Mouse (Mus musculus) kidney, adult 2 months (tissue): Measurements from ENCODE around the gene Ndufs6.

Experiments used
- CTCF ChIP-seq: fragments of 200-500 bp; conservative IDR thresholded peaks from 2 replicates; pipeline ENCODE4 v1.5.1; 2011; ENCODE audit warnings: low read depth, mild to moderate bottlenecking, control low read depth, low read length, moderate library complexity, mixed read lengths; ENCODE audit not compliant: insufficient read depth, insufficient read length
- POLR2A ChIP-seq: fragments of 200-500 bp; IDR thresholded peaks from one replicate; pipeline ENCODE4 v1.6.1; 2011; ENCODE audit warnings: low read depth, low read length, control low read depth

DNA sequence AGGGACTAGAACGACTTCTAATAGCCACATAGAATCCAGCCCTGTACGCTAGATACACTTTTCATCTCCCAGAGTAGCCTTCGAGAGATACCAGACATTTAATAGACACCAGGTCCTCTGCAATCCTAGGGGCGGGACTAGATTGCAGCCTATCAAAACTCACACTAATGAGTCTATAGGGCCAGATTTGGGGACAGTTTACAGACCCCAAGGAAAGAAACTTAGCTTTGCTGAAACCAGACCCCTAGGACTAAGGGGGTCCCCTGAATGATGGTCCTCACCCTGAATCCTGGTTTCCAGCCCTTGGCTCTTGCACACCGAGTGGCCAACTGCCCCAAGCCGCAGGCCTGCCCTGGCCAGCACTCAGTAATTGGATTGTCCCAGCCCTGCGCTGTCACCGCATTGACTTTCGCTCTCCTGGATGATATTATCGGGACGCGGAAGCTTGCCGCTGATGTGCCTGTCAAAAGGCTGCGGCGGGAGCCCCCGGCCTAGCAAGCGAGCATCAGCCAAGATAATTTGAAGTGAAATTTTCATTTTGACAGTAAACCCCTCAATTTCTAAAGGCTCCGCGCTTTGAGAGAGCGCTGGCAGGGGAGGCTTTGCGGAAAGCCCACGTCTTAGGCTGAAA lies 57.8 kb downstream of the Ndufs6 start:
- TF ChIP-seq POLR2A, result no peak
- TF ChIP-seq CTCF, result no peak
